Mouse (Mus musculus): ENCODE data around the gene Olfr384.
A peak's percentile ranks its signal among the peaks of the same experiment; 100 is the strongest.

Olfr384 gene

DNA sequence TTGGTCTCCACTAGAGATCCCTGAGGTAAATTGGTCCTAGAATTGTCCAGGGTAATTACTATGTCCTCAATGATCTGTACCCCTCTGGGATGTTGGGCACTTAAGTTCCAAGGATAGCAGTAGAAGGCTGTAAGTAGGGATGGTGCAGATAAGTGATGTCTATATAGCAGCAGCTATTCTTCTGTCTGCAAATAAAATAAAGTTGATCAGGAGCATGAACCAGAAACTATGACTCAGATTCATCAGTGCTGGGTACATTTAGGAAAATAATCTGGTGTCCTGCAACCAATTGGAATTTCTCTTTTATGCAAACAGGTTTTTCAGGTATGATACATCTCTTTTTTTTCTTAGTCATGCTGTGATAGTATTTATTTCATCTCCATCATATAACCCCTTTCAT, at the start of gene Olfr384:
Gene Olfr384, plus strand, starts transcription at position 301 of the 400 bp plus-strand sequence.
- DNase-seq (ENCODE audit: extremely low read depth, low read depth), result no peak

DNA sequence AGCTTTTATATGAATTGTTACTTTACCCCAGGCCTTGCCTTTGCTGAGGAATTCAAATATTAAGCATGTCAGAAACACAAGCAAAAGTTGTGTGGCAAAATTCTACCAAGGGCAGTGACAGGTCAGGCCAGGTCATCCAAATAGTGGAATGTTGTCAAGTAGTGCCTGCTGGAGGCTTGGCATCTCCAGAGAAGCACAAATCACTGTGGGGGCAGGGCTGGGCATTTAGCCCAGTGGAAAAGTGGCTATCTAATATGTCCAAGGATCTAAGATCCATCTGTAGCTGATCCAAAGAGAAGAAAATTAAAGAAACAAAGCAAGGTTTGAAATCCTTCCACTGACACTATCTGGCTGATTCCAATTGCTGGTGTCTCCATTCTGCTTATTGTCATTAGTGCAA, 18.5 kb upstream of the Olfr384 start:
- DNase-seq (ENCODE audit: extremely low read depth, low read depth), result no peak

DNA sequence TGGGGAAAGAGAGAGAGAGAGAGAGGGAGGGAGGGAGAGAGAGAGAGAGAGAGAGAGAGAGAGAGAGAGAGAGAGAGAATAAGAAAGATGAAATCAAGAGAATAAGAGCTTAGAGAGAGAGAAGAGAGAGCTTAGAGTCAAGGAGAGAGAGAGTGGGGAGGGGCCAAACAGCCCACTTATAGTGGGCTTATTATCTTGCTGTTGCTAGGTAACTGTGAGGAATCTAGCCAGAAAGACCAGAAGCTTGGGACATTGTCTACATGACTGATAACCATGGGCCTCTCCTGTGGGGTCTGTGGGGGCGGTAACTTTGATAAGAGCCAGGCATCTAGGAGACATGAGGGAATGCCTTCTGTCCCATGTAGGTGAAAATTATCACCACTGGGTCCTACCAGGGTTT, 15.2 kb upstream of the Olfr384 start:
- DNase-seq (ENCODE audit: extremely low read depth, low read depth), result peak; percentile 64

DNA sequence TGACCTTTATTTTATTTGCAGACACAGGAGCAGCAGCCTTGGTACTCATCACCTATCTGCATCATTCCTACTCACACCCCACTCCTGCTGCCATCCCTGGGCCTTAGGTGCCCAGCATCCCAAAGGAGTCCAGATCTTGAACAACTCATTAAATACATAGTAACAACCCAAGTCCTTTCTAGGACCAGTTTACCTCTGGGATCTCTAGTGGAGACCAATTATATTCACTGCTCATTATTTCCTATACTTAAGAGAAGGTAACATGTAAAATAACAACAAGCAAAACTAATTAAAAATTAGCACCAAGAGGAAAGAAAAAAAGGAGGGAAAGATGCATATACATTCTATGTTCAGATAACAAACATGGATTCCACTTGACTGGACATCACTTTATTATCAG, 5.5 kb upstream of the Olfr384 start, which contains the start of gene Olfr385:
Gene Olfr385, minus strand, starts transcription at position 101 of the 400 bp plus-strand sequence.
- no peak for DNase-seq (ENCODE audit: extremely low read depth, low read depth)
